Mouse (Mus musculus) frontal cortex, adult (tissue): ENCODE measurements around the gene Rsu1.

Source experiments
- ATAC-seq: cut with Nextera tagmentation; 2 replicates; pipeline ENCODE4 v1.9.2; 2017; ENCODE audit warnings: mild to moderate bottlenecking, moderate library complexity, mixed read lengths; ENCODE audit not compliant: low TSS enrichment

Gene Rsu1

GRCm38 (mm10) chr2:13271165-13271957 lies at the start of gene Rsu1:
TSS of gene Rsu1 (minus strand) at chr2:13271415.
- ATAC-seq = peak; percentile 98

DNA sequence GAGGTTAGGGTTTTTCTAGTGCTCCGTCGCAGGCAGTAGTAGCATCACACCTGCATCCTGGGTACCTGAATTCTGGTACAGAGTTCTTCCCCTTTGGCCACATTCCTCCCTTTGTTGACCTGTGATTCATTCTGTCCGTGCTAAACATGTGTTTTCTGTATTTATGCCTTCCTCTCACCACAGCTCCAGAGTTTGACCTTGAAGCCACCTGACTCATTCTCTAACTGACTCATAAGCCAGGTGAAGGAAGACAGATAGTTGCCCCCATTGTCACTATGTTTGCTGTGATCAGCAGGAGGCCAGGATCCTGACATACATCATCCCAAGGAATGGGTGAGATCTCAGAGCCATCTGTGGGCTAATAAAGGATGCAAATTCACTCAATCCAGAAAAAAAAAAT lies 32.2 kb upstream of the Rsu1 start:
- no peak for ATAC-seq

DNA sequence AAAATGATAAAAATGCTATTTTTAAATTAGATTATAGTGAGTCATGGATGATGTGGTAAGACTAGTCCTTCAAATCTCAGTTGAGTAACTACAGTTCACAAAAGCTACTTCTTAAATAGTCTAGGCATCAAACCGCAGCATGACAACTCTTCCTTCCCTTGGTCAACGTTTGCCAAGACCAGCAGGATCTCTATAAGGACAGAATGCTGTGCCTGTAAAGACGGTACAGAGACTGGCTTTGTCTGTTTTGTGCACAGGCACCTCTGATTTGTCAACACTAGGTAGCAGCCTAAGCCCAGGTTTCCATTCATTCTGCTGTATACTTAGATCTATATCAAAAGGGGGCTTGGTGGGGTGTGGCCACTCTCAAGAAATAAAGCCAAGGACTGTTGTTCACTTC lies 27.8 kb upstream of the Rsu1 start:
- ATAC-seq = peak; percentile 52; the same call in 1 of the 2 replicates

DNA sequence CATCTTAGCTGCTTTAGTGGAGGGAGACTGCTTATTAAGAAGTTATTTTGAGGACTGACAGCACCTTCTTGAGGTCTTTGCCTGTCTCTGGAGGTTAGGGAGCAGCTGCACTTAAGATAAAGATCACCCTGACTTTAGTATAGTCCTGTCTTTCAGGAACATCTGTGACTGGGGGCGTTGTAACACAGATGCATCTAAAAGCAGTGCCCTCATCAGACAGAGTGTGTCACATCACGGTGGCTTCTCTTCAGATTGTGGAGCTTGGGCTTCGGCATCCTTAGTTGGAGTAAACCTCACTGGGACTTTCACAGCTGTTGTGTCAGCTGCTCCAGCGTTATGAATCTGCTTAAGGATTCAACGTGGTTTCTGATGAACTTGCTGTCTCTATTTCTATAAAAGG lies 26.5 kb upstream of the Rsu1 start:
- peak; percentile 57; the same call in 1 of the 2 replicates for ATAC-seq

GRCm38 (mm10) chr2:13290661-13291060 lies 19.4 kb upstream of the Rsu1 start:
- ATAC-seq = peak; percentile 38

GRCm38 (mm10) chr2:13290070-13290469 lies 18.9 kb upstream of the Rsu1 start:
- ATAC-seq = no peak

DNA sequence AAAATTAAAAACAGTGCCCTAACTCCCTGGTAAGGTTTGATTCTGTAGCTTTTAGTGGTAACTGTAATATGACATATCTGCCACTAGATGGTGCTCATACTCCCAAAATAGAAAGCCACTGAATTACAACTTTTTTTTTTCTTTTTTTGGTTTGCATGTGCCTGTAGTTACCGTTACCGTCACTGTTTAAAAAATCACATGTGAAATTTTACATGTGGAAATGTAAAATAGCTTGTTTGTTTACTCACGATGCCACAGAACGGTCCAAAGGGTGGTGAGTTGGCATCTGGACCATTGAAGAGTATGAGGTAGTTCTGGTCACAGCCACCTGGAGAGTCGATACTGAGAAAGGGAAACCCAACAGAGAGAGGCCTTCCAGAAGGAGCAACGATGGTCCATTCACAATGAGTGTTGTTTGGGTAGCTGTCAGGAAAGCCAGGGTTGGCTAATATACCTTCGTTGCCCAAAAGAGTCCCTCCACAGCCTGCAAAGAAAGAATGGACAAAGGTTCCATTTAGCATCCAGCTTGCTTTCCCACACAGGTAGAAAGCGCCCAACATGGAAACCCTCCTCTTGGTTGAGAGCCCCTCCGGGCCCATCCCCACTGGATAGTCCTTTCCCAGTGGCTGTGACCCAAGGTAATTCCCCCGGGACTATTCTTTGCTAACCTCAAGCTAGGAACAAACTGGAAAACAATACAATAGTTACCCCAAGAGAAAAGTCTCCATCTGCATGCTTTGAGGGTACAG lies 7.1 kb upstream of the Rsu1 start:
- peak; percentile 51; the same call in 1 of the 2 replicates for ATAC-seq

DNA sequence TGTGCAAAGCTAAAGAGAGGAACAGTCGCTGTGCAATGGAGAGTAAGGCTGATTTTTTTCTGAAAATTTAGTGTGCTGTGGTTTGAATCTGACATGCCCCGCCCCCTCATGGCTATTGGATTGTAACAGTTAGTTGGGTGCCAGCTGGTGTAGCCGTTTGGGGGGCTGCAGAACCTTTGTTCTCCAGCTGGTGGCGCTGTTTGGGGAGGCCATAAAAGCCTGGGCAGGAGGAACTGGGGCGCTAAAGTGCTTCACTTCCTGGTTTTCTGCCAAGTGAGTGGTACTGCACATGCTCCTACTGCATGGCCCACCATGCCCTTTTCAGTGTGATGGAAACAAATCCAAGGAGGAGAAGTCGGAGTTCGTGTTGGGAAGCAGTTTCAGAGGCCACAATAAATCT lies 4.7 kb upstream of the Rsu1 start:
- ATAC-seq = no peak

DNA sequence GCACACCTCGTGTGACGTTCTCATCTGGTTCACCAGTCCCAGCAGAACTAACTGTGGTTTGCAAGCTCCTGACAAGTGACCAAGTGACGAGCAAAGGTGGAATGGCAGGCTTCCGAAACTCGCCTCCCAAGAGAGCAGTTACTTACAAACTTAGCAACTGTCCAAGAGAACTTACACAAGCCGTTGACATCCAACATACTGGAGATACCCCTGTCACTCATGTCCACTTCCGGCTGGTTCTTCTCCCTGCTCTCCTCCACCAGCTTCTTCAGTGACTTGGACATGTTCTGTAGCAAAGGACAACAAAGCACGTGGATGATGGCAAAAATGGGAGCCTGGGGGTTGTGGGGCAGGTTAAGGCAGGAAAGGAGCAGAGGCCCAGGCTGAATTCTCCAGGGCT lies 479 bp downstream of the Rsu1 start:
- peak; percentile 21 for ATAC-seq

GRCm38 (mm10) chr2:13268681-13269293 lies 2.4 kb downstream of the Rsu1 start:
- ATAC-seq = no peak

DNA sequence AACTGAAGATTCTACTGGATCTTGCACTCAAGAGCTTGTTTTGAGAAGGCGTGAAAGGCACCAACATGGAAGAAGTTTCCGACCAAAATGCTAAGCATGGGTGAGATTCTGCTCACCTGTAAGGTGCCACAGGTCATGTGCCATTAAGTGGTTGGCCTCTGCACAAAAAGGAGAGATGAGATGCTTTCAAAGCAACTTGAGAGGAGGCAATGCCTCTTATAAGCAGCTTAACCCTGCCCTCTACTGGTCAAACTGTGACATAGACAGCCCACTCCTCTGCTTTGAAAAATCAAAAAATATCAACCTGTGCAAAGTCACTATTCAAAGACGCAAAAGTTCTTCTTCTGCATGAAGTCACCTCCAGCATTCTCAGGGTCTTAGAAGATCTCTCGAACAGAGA lies 6.3 kb downstream of the Rsu1 start:
- ATAC-seq = peak; percentile 90

GRCm38 (mm10) chr2:13263150-13263549 lies 8.1 kb downstream of the Rsu1 start:
- ATAC-seq = no peak

DNA sequence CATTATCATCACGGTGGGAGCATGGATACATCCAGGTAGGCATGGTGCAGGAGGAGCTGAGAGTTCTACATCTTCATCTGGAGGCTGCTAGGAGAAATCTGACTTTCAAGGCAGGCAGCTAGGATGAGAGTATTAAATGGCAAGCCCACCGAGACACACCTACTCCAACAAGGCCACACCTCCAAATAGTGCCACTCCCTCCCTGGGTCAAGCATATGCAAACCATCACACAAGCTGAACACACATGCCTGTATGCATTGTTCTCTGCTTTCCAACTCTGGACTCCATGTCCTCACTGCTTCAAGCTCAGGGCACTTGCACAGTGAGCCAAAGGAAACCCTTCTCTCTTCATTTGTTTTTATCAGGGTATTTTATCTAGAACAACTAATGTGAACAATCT lies 12.6 kb downstream of the Rsu1 start:
- no peak for ATAC-seq

- ATAC-seq = no peak
Measured at GRCm38 (mm10) chr2:13240711-13241110, 30.5 kb downstream of the Rsu1 start.

DNA sequence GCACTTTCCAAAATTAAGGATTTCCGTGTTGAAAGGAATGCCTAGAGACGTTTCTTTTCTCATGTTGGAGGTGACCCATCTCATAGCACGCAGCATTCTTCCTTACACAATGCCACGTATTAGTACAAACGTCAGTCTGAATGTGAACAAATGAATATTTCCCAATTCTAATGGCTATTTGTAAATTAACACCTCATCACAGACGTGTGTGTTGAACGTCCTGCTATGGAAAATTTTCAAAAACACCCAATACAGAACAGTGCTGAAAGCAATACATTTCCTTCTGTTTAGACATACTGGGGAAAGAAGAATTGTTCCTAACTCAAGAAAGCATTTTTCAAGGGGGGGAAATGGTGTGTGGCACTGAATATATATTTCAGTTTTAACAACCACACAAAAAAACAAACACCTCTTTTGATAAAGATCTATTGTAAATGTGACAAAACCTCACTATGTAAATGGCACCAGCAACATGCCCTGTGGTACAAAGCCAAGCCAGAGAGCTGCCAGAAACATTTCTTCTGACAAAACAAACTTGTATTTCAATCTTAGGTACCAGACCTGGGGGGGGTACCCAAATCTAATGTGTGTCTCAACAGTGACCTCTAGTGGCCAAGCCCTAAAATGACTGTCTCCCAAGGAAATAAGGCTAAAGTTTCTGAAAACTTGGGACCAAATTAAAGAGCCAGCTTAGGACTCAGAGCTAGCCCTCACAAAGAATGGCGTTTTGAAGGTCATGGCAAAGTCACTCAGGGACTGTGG lies 33.9 kb downstream of the Rsu1 start:
- ATAC-seq = peak; percentile 79

DNA sequence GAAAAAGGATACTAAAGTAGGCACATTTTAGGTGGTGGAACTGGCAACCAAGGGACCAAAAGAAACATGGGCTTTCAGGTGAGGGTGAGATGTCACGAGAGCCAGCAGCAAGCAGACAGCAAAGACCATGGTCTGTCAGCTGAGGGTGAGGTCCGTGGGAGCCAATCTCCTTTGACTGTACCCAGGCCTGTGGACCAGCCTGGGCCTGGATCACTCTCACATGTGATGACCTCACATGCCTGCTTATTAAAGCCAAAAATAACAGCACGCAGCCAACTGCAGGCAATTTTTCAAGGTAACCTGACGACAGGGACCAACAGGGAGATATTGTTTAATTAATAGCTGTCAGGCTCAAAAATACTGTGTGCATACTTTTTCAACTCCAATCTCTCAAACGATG lies 35.5 kb downstream of the Rsu1 start:
- ATAC-seq = no peak

DNA sequence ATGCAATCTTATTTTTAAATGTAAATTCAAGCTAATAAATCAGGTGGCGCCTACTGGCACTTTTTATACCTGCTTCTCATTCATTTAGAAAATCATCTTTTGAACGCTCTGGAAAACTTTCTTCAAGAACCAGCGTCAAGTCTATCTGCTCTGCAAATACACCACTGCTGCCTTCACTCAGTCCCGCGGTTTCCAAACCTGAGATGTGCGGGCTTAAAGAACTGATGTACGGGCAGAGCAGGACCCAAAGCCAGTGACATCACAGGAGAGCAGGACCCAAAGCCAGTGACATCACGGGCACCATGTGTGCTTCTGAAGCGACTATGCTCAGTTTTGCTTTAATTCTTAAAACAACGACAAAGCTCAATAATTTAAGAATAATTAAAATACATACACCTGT lies 36.4 kb downstream of the Rsu1 start:
- ATAC-seq = no peak

GRCm38 (mm10) chr2:13233902-13234301 lies 37.3 kb downstream of the Rsu1 start:
- ATAC-seq = no peak

GRCm38 (mm10) chr2:13233254-13233835 lies 37.9 kb downstream of the Rsu1 start:
- ATAC-seq = no peak

DNA sequence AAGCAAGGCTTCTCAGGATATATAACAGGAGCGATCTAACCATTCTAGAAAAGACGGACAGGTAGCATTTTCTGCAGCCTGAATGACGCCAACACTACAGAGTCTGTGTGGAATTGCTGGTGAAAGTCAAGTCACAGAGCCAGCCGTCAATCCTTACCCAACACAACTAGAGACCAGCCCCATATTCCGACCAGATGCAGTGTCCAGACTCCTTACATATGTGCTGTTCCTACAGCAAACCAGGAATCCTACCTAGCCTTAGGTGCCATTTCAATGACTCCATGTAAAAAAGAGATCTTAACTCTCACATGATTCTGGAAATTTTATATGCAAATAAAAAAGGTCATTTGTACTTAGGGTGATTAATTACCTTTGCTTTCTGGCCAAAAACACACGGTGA lies 38.9 kb downstream of the Rsu1 start:
- ATAC-seq = no peak

DNA sequence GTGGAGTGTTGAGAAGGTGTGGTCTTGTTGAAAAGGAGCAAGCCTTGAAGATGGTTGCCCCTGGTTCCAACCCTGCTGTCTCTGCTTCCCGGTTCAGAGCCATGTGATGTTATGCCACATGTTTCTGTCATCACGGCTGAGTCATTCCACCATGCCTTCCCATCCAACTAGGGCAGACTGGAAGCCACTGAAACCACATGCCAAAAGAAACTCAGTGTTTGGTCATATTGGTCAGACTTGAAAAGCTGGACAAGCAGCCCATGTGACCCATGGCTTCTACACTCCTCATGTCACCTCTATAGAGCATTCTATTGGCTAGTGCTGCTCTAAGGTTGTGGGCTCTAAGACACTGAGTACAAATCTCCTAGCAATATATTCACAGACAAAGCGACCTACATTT lies 41.5 kb downstream of the Rsu1 start:
- ATAC-seq = no peak

DNA sequence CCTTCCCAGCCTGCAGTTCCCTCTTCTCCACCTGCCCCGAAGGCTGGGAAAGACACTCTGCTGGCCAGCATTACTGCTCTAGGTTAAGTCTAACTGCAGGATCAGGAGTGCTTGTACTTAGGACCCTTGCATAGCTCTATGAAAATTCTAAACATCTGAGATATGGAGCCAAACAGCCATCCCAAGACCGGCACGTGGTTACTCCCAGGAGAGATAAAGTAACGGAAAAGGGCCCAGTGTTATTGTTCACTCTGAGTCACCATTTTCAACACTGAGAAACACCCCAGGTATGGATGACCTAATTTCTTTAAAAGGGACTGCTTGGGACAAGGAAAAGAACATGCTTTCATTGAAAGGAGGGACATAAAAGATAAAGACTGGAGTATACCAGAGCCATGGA lies 45.2 kb downstream of the Rsu1 start:
- ATAC-seq = no peak
